Mouse (Mus musculus): ENCODE measurements around the gene Pdk2.

Gene Pdk2

DNA sequence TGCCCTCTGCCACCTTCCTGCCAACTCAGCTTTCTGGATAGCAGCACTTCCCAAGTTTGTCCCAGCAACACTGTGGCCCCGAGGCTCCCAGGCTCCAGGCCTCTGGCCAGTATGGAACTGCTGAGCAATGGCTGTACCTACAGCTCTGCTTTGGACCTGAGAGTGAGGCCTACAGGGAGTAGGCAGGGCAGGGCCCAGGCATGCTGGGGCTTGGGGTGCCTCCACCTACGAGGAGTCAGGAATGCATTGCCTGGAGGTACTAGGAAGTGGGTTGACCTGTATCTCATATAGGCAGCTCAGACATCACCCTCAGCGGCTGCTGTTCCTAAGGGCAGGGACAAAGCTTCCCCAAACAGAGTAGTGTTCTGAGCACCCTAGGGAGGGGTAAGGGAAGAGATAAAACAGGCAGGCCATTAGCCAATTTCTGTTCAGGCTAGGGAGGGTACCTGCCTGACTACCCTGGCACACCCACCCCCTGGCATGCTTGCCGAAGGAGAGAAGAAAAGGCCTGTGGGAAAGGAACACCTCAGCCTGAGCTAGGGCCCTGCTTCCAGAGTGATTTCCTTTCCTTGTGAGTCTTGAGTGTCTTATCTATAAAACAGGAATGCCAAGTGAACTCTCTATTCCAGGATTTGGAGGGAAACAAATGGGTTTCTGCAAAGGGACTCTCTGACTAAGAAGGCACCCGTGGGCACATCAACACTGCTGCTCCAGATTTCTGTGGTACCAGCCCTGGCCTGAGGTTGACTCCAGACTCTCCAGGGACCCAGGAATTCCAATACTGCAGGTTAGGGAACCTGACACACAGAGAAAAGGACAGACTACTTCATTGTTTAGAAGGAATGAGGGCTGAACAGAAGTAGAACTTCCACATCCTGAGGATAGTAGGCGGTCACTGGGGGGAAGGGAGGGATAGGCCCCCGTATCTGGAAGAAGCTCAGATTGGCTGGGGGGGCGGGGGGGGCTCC is 29.3 kb upstream of the Pdk2 start:
- DNase-seq, result peak; percentile 25

GRCm38 (mm10) chr11:95069226-95069957 is 28.2 kb upstream of the Pdk2 start:
- DNase-seq, result peak; percentile 40

DNA sequence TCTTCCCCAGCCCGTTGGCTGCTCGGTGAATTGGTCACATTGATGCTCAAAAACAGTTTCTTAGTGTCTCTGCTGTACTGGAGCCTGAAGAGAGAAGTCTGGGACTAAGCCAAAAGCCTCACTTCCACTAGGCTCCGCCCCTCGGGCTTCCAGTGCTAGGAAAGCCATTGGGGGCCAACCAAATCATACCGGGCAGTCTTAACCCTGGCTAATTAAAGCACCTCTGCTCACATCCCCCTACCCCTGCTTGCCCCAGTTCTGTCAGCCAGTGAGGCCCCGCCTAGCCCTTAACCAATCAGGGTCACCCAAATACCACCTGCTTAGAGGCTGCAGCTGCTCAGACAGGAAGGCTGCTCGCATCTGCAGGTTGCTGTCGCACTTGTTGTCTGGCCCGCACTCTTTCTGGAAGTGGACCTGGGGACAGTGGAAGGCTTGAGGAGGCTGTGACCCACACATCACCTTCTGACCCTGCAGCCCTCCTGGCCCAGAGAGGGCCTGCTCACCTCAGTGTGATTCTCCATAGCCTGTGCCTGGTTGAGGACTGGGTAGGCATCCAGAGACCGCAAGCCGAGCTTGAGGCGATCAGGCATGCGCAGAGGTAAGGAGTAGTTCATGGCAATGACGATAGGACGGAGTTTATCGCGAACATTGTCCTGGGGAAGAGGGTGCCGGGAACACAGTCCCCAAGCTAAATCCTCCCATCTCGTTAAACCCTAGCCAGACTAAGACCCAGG is 15.8 kb upstream of the Pdk2 start:
- no peak for DNase-seq

- no peak for DNase-seq
These were observed 11.9 kb upstream of the Pdk2 start for GRCm38 (mm10) chr11:95053062-95053461.

DNA sequence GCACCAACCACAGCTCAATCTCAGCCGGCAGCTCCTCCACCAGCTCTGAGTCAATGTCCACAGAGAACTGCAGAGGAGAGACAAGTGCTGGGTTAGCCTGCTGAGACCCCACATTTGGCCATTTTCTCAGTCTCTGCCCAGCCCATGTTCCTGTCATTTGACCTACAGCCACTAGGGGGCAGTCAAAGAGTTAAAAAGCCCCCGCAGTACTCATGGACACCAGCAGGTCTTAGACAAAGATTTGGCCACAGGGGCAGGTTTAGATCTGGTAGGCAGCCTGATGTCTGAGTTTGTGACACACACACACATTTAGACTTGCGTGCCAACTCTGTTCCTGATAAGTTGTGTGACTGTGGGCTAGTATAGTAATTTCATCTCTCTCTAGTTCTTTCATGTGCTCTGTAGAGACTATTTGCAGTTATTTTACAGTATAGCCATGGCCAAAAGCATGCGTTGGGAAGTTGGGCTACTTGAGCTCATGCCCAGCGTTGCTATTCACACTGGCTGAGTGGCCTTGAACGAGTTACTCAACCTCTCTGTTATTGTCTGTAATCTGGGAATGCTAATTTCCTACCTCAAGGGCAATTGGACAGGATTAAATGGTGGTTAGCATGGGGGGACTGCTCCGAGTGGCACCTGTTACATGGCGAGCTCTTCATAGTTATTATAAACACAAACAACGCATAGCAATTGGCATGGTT is 6.0 kb upstream of the Pdk2 start:
- DNase-seq, result peak; percentile 77

DNA sequence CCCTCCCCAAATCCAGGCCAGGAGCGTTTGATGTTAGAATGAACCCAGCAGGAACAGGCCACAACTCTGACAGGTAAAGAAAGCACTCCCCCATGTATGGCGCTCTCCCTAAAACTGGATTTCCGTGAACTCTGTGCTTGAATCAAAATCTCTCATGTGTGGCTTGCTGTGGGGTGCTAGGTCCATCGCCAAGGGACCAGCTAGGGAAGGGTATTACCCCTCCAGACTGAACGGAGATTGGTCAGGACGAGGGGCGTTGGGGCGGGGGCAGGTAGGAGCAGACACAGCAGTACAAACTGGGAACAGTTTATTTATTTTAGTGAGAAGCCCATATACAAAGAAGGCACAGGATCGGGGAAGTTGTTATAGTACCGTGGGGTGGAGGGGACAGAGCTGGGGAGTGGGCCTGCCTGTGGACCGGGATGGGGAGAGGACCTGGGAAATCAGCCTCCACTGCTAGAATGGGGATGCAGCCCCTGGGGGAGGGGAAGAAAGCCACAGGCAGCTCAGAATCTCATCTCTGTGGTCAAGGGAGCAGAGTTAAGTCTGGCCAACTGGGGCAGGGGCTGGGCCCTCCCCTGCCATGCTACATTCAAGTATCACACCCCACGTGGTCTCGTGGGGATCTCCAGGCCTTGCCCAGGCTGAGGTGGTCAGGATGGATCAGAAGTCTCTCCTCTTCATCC is 3.2 kb upstream of the Pdk2 start:
- no peak for DNase-seq

- DNase-seq, result no peak
These were observed 2.5 kb upstream of the Pdk2 start for GRCm38 (mm10) chr11:95043608-95044007.

- DNase-seq, result no peak
These were observed 1.9 kb upstream of the Pdk2 start for GRCm38 (mm10) chr11:95043060-95043459.

GRCm38 (mm10) chr11:95042096-95042495 is 942 bp upstream of the Pdk2 start:
- DNase-seq, result peak; percentile 93

DNA sequence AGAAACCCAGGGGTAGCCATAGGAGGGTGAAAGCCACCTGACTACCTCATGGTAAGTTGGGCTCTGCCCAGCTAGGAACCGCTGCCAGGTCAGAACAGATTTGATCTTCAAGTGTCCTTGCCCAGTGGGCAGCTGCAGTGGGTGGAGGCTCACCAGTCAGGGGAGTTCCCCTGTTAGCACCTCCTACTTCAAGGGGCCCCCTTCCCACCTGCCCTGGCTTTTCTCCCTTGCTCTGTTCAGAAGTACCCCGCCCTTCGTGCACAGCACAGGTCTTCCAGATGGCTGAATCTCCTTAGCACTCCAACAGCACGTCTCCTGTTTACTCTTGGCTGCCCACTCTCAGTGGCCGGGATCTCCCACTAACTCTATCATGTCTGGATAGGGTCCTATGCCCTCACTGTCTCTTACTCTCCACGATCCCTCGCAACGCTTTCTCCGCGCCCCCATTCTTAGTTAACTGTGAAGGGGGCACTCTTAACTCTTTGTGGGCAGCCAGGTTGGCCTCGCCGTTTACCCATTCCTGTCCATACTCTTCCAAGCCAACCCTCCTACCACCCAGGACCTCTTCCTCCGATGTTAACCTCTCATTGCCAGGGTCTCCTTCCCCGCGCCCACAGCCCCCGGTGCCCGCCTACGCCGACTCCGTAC is 539 bp downstream of the Pdk2 start:
- peak; percentile 85 for DNase-seq

GRCm38 (mm10) chr11:95039766-95040165 is 1.4 kb downstream of the Pdk2 start:
- no peak for DNase-seq

GRCm38 (mm10) chr11:95038818-95039655 is 2.1 kb downstream of the Pdk2 start:
- DNase-seq, result peak; percentile 21

DNA sequence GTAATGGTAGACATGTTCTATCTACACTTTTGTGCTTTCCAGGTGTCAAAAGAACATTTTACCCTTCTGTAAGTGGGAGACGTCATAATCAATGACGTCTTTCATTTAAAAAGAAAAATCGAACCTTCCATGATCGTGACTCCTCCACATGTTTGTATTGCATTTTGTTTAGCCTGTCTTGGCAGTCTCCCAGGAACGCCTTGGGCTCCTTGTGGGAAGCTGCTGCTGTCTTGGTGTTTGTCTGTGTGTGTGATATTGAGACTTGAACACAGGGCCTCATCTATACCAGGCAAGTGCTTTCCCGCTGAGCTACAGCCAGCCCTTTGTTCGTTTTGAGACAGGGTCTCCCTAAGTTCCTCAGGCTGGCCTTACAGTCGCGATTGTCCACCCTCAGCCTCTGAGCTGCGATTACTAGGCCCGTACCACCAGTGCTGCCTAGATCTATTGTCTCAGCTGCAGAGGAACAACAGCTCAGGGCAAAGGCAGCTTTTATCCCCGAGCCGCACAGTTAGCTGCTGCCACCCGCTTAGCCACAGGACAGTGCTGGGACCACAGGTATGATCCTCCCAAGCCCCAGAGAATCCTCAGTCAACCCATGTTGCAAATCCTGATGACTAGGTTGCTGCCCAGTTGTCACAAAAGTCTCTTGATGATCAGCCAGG is 2.9 kb downstream of the Pdk2 start:
- DNase-seq, result no peak

GRCm38 (mm10) chr11:95037306-95037705 is 3.8 kb downstream of the Pdk2 start:
- no peak for DNase-seq

DNA sequence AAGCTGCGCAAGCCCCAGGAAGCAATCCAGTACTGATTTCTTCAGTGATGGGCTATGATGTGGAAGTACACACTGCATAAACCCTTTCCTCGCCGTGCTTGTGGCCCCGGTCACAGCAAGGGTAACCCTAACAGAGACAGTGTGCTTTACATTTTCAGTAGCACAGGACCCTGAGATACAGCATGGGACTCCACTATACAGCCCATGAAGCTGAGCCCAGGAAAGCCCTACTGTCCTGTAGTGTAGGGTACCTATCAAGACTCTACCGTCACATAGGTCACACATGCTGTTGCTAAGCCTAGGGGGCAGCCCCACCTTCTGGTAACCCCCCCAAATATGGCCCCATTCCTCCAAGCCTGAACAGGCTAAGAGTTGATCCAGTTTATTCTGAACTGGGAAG is 4.6 kb downstream of the Pdk2 start:
- no peak for DNase-seq

GRCm38 (mm10) chr11:95034902-95035301 is 6.3 kb downstream of the Pdk2 start:
- no peak for DNase-seq

DNA sequence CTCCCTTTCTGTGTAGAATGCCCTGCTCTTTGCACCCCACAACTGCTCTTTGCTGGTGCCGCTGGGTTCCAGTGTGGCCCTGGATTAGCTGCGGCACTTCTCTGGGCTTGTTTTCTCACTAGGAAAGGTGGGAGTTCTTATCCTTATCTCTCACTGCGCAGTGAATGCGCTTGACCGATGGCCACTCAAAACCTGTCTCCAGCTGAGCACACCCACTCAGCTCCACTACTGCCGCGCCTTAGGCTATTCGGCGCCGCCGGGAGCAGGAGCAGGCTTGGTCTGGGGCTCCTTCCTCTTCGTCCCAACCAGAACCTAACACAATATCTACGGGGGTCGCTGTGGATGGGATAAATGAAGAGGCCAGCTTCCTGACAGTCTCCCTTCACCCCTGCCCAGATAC is 7.5 kb downstream of the Pdk2 start:
- no peak for DNase-seq

GRCm38 (mm10) chr11:95032945-95033344 is 8.2 kb downstream of the Pdk2 start:
- DNase-seq, result no peak

- no peak for DNase-seq
These were observed 13.2 kb downstream of the Pdk2 start for GRCm38 (mm10) chr11:95027850-95028470.

Measured in lung, postnatal 36 days (tissue).